Mouse (Mus musculus) forebrain, embryonic 13.5 days (tissue): Measurements from ENCODE around the gene Gapvd1. TPM values are rescaled to one million over a fixed set of nuclear protein-coding genes. Genes with fewer than 3 reads are reported as not detected.

Source experiments
- ATAC-seq: fragments of 200-750 bp; cut with Nextera tagmentation; 2 replicates; pipeline ENCODE4 v1.8.0; 2017
- H3K27ac ChIP-seq: fragments of 300-500 bp; sonication (generic); 2 replicates; pipeline ENCODE4 v1.5.1; 2015; ENCODE audit warnings: inconsistent platforms, mild to moderate bottlenecking, moderate library complexity
- H3K27me3 ChIP-seq: fragments of 300-500 bp; sonication (generic); 2 replicates; pipeline ENCODE4 v1.6.1; 2015; ENCODE audit warnings: mild to moderate bottlenecking, inconsistent platforms
- H3K36me3 ChIP-seq: fragments of 300-500 bp; sonication (generic); 2 replicates; pipeline ENCODE4 v1.6.1; 2015; ENCODE audit warnings: mild to moderate bottlenecking, inconsistent platforms; ENCODE audit not compliant: poor library complexity, severe bottlenecking
- H3K4me1 ChIP-seq: fragments of 300-500 bp; sonication (generic); 2 replicates; pipeline ENCODE4 v1.6.1; 2015; ENCODE audit warnings: inconsistent platforms
- H3K4me2 ChIP-seq: fragments of 300-500 bp; sonication (generic); 2 replicates; pipeline ENCODE4 v1.6.1; 2015; ENCODE audit warnings: inconsistent platforms, mild to moderate bottlenecking, moderate library complexity
- H3K4me3 ChIP-seq: fragments of 300-500 bp; sonication (generic); 2 replicates; pipeline ENCODE4 v1.5.1; 2015; ENCODE audit warnings: mild to moderate bottlenecking, inconsistent platforms
- H3K9ac ChIP-seq: fragments of 300-500 bp; sonication (generic); 2 replicates; pipeline ENCODE4 v1.6.1; 2015; ENCODE audit warnings: mild to moderate bottlenecking, inconsistent platforms
- H3K9me3 ChIP-seq: fragments of 300-500 bp; sonication (generic); replicated peaks from 2 replicates; pipeline ENCODE4 v1.6.1; 2016; ENCODE audit warnings: inconsistent platforms
- WGBS: fragments of 180-500 bp; shearing (Covaris S2); methylation state at CpG from one replicate; pipeline ENCODE4 v1.1.7; 2015; 5-methylcytosine and 5-hydroxymethylcytosine counted together
- polyA plus RNA-seq: library from polyadenylated mRNA; unstranded; fragments of >200 nt; fragmentation: Nextera tagmentation; extraction: Ambion mirVana; gene quantifications from 2 replicates; pipeline ENCODE4 v1.2.1, GENCODE M21; 2015

Gapvd1 gene
- polyA plus RNA-seq, 1 experiment from 2014 or later = 112 TPM

DNA sequence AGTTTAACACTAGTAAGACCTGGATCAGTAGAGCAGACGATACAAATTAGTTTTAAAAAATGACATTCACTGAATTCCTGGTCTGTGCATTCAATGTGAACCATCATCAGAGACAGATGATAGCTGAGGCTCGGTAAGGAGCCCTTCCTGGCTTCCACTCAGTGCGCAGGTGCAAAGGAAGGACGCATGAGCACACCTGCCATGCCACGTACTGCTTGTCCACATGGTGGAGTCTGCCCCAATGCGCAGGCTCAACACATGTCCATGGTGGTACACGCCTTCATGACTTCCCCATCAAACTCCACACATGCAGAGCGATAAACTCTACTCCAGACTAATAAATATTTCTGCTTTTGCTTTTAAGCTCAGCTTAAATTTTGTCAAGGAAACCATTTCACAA is 78.0 kb downstream of the Gapvd1 start:
- Histone ChIP-seq H3K9me3 (no peaks in the 10 kb centered on the region), H3K4me1 (no peaks in the 10 kb centered on the region), H3K27me3 (no peaks in the 10 kb centered on the region), H3K36me3 (peaks cover 63% of the 10 kb centered on the region), H3K4me2 (no peak overlapping the region), H3K4me3 (no peak overlapping the region), H3K9ac (no peak overlapping the region), H3K27ac (no peak overlapping the region)
- no peak for ATAC-seq
- 94% methylated on average over 8 of the region's 8 CpGs for WGBS

DNA sequence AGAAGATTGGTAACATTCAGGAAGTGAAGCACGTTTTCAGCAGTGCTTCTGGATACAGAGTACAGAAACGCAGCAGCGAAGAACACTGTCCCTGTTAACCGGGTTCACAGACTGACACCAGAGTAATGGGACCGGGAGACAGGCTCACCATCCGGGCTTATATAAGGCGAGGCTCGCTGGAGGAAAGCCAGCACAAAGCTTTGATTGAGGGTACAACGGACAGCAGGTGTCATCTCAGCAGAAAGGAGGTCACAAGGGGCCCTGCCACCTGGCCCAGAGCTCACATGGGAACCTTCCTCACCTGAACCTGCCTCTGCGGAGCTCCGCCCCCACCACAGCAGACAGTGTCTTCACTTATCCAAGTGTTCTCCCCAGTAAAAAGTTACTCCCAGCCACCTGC is 81.2 kb downstream of the Gapvd1 start:
- peaks cover 49% of the 10 kb centered on the region for H3K36me3 ChIP-seq
- ATAC-seq = no peak
- H3K4me1 ChIP-seq = peaks cover 2% of the 10 kb centered on the region
- no peak overlapping the region for H3K9ac ChIP-seq
- whole genome bisulfite sequencing = 91% methylated on average over 11 of the region's 11 CpGs
- no peak overlapping the region for H3K27ac ChIP-seq
- H3K4me2 ChIP-seq = no peak overlapping the region
- no peak overlapping the region for H3K4me3 ChIP-seq
- H3K27me3 ChIP-seq = no peaks in the 10 kb centered on the region
- no peaks in the 10 kb centered on the region for H3K9me3 ChIP-seq

DNA sequence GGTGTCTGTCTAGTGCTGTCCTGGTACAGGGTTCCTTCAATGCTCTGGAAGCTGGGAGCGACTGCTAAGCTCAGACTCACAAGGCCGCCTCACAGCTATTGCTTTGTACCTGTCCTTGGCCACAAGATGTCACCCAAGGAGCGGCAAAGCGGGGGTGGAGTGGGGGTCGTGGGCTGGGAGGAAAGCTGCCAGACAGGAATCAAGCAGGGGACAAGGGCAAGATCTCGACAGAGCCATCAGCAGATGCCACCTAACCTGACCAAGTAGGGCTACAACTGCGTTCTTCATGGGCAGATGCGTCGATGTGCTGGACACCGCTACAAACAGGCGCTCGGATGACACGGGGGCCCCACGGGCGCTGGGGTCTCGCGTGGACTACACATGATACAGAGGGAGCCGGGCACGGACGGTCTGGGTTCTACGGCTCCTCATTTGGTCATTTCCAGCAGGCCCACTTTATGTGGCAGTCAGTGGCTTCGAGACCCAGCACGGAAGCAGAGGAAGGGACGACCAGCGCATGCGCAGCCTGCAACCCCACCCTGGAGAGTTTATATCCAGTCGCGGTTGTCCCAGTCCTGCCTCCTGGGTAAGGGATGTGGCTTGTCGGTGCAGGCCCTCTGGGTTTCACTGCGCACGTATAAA is 83.5 kb downstream of the Gapvd1 start:
- ATAC-seq = peak; percentile 74
- Histone ChIP-seq H3K36me3 (peaks cover 26% of the 10 kb centered on the region), H3K27me3 (no peaks in the 10 kb centered on the region), H3K4me2 (peak overlapping the region; percentile 65), H3K9ac (peak overlapping the region; percentile 68), H3K9me3 (no peaks in the 10 kb centered on the region), H3K4me3 (peak overlapping the region; percentile 43), H3K27ac (no peak overlapping the region; the same call in 1 of the 2 replicates), H3K4me1 (peaks cover 18% of the 10 kb centered on the region)
- 36% methylated on average over 31 of the region's 31 CpGs for WGBS

DNA sequence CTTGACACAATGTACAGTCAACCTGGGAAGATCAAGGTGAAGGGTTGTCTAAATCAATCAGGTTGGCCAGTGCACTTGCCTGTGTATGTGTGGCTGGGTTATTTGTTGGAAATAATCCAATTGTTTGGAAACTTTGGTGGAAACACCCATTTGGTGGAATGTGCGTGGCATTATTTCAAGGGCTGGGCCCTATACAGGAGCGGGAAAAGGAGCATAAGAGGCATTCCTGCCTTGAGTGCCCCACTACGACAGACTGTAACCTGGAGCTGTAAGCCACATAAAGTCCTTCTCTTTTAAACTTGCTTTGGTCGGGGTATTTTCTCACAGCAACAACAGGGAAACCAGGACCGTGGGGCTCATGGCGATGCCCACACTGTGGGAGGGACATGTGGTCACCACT is 84.6 kb downstream of the Gapvd1 start:
- Histone ChIP-seq H3K36me3 (peaks cover 15% of the 10 kb centered on the region), H3K4me1 (peaks cover 18% of the 10 kb centered on the region), H3K9ac (no peak overlapping the region), H3K27ac (no peak overlapping the region), H3K4me2 (no peak overlapping the region), H3K27me3 (no peaks in the 10 kb centered on the region), H3K9me3 (no peaks in the 10 kb centered on the region), H3K4me3 (no peak overlapping the region)
- ATAC-seq = no peak
- 82% methylated on average over 6 of the region's 6 CpGs for WGBS

DNA sequence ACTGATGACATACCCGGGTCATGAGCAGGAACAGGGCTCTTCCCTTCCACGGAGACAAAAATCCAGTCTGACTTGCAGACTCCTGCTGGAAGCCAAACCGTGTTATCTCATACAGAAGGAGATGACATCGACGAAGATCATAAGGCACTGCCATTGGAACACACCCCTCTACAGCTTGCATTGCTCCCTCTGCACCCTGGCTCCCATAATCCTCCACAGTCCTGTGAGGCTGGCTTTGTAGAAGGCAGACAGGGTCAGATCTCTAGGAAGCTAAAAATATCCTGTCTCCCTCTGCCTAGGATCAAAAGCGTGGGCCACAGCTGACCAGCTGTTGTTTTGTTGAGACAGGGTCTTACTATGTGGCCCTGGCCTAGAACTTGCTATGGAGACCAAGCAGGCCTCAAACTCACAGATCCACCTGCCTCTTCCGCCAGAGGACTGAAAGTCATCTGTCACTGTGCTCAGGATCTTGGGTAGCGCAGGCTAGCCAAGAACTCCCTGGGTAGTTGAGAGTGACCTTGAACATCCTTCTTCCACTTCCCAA is 85.8 kb downstream of the Gapvd1 start:
- H3K9ac ChIP-seq = no peak overlapping the region
- H3K27ac ChIP-seq = no peak overlapping the region
- 74% methylated on average over 8 of the region's 8 CpGs for WGBS
- H3K4me2 ChIP-seq = no peak overlapping the region
- peaks cover 18% of the 10 kb centered on the region for H3K4me1 ChIP-seq
- H3K36me3 ChIP-seq = peaks cover 6% of the 10 kb centered on the region; the same call in 1 of the 2 replicates
- no peaks in the 10 kb centered on the region for H3K9me3 ChIP-seq
- no peaks in the 10 kb centered on the region for H3K27me3 ChIP-seq
- no peak for ATAC-seq
- no peak overlapping the region for H3K4me3 ChIP-seq

- WGBS = 45% methylated on average over 17 of the region's 17 CpGs
- Histone ChIP-seq H3K9me3 (no peaks in the 10 kb centered on the region), H3K4me1 (peaks cover 18% of the 10 kb centered on the region), H3K27me3 (no peaks in the 10 kb centered on the region), H3K4me3 (no peak overlapping the region), H3K27ac (no peak overlapping the region; the same call in 1 of the 2 replicates), H3K9ac (0 out of 2 replicates have a peak overlapping the region, but pooled peaks have one; percentile 13), H3K4me2 (peak overlapping the region; percentile 12; the same call in 1 of the 2 replicates), H3K36me3 (no peaks in the 10 kb centered on the region)
- peak; percentile 28 for ATAC-seq
Observed at GRCm38 (mm10) chr2:34668440-34669191, 86.4 kb downstream of the Gapvd1 start.

DNA sequence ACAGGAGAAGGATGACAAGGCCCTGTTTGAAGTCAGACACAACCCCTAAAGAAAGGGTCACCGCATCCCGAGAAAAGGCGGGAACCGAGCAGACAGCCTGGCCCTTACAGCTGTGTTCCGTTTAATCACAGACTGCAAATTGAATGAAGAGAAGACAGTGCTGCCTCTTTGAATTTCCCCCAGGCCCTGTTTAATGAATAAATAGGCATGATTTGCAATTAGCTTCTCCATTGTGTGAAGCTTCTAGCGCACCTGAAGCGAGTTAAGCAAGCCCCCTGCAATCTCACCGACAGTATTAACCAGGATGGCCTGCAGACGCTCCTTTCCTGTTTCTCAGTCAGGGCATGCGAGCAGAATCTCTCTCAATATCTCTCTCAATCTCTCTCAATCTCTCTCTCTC is 87.2 kb downstream of the Gapvd1 start:
- Histone ChIP-seq H3K27me3 (no peaks in the 10 kb centered on the region), H3K4me2 (peak overlapping the region; percentile 12), H3K9ac (peak overlapping the region; percentile 16; the same call in 1 of the 2 replicates), H3K27ac (no peak overlapping the region), H3K4me1 (peaks cover 18% of the 10 kb centered on the region), H3K9me3 (no peaks in the 10 kb centered on the region), H3K4me3 (no peak overlapping the region), H3K36me3 (no peaks in the 10 kb centered on the region)
- WGBS = 15% methylated on average over 10 of the region's 10 CpGs
- ATAC-seq = no peak

- no peaks in the 10 kb centered on the region for H3K36me3 ChIP-seq
- no peak overlapping the region for H3K4me2 ChIP-seq
- no peaks in the 10 kb centered on the region for H3K9me3 ChIP-seq
- no peak overlapping the region for H3K27ac ChIP-seq
- H3K27me3 ChIP-seq = peaks cover 22% of the 10 kb centered on the region
- no peak for ATAC-seq
- H3K4me1 ChIP-seq = peaks cover 11% of the 10 kb centered on the region
- no peak overlapping the region for H3K4me3 ChIP-seq
- no peak overlapping the region for H3K9ac ChIP-seq
- 61% methylated on average over 11 of the region's 11 CpGs for WGBS
Observed at GRCm38 (mm10) chr2:34647410-34647809, 107.6 kb downstream of the Gapvd1 start.

GRCm38 (mm10) chr2:34646541-34646865 is 108.5 kb downstream of the Gapvd1 start:
- Histone ChIP-seq H3K9ac (no peak overlapping the region), H3K27ac (no peak overlapping the region), H3K27me3 (peaks cover 28% of the 10 kb centered on the region), H3K4me2 (peak overlapping the region; percentile 56), H3K9me3 (no peaks in the 10 kb centered on the region), H3K4me3 (no peak overlapping the region), H3K4me1 (peaks cover 11% of the 10 kb centered on the region), H3K36me3 (no peaks in the 10 kb centered on the region)
- 9% methylated on average over 5 of the region's 5 CpGs for WGBS
- ATAC-seq = no peak

DNA sequence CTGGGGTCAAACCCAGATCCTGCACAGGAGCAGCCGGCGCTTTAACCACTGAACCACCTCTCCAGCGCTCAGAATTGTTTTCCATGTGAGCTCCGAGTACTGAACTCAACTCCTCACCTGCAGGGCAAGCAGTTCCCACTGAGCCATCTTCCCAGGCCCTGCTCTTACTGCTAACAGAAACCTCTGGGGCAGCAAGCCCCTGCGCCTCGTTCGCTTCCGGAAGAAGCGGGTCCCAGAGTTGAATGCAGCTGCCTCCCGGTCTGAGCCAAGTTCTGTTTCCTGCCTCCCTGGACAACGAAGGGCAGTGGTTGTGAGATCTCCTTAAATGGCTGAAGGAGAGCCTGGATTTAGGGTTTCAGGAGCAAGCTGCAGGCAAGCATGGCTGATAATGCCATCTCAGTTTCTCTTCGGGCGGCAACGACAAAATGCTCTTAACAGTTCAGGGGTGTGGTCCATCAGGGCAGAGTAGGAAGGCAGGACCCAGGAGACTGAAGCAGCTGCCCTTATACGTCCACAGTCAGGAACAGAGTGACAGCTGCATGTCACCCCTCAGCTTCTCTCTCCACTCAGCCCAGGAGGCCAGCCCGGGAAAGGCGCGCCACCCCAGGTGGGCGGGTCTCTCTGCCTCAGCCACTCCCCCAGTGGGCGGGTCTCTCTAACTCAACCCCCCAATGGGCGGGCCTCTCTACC is 109.0 kb downstream of the Gapvd1 start:
- 10% methylated on average over 21 of the region's 21 CpGs for WGBS
- H3K4me2 ChIP-seq = peak overlapping the region; percentile 56
- no peak overlapping the region for H3K27ac ChIP-seq
- H3K27me3 ChIP-seq = peaks cover 28% of the 10 kb centered on the region
- H3K4me1 ChIP-seq = peaks cover 11% of the 10 kb centered on the region
- H3K36me3 ChIP-seq = no peaks in the 10 kb centered on the region
- peak; percentile 74 for ATAC-seq
- no peaks in the 10 kb centered on the region for H3K9me3 ChIP-seq
- H3K4me3 ChIP-seq = peak overlapping the region; percentile 25
- 0 out of 2 replicates have a peak overlapping the region, but pooled peaks have one; percentile 22 for H3K9ac ChIP-seq

DNA sequence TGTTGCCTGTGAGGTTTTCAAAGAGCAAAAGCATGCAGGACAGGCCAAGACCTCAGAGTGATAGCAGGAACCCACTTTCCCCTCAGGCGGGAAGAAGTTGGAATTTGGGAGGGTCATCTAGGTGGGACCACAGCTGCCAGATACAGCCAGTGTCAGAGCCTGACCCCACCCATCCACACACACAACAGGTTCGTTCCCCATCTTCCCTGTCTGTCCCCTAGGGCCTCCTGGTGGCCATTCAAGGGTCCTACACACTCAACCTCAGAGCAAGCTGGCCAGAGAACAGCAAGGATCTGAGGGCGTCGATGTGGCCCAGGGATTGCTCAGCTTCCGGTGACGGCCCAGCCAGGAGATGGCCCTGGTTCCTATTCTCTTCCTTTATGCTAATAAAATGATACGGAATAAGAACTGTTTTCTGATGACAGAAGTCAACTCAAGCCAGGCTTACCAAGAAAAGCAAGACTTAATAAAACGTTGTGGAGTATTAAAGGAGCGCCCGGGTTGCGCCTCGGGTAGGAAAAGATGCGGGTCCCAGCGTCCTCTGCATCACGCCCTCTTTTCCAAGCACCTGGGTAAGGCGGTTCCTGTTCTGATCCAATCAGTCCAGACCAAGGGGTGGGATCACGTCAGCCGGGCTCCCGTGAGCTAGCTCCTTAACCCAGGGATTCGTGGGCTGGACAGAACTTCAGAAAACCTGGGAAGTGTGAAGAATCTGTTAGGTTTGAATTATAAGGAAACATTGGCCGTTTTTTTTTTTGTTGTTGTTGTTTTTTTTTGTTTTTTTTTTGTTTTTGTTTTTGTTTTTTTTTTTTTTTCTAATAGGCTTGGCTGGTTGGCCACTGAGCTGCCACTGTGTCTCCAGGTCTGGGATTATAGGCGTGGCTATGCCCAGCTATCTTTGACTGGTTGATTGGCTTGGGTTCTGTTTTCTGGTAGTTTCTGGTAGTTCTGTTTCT is 110.2 kb downstream of the Gapvd1 start:
- no peak overlapping the region for H3K27ac ChIP-seq
- 23% methylated on average over 22 of the region's 22 CpGs for WGBS

More for the DNA sequence above, 110.2 kb downstream of the Gapvd1 start:
- H3K9ac ChIP-seq = no peak overlapping the region
- no peak for ATAC-seq
- H3K4me3 ChIP-seq = no peak overlapping the region
- no peaks in the 10 kb centered on the region for H3K9me3 ChIP-seq
- H3K4me1 ChIP-seq = peaks cover 11% of the 10 kb centered on the region
- peaks cover 28% of the 10 kb centered on the region for H3K27me3 ChIP-seq
- H3K36me3 ChIP-seq = no peaks in the 10 kb centered on the region
- no peak overlapping the region for H3K4me2 ChIP-seq
